In genomic region chr8:121071454-121071853, GRCm38 (mm10) we compare ENCODE assay signal across 16 mouse cellular contexts. TPM values are rescaled to one million over a fixed set of nuclear protein-coding genes. Genes with fewer than 3 reads are reported as not detected.
DNase-seq lines count a peak whose midpoint lies in the region; ATAC-seq and TF ChIP-seq lines count a peak whose summit lies in the region.
"Had no signal": no experiment of that assay in that cellular context is flagged by ENCODE, and none has a peak within 500 bp of the region (broad histone marks: within the 10 kb centered on the region; RNA-seq: fewer than 3 reads in every experiment).

No protein-coding gene starts in this region.

- TF ChIP-seq CTCF in hindbrain, postnatal 0 days (IDR thresholded peaks at IDR 0.05; ENCODE audit: low read depth) = peak; percentile 74
- peak; percentile 58 for TF ChIP-seq CTCF in lung, postnatal 0 days (IDR thresholded peaks at IDR 0.05)

- no peak overlapping the region for H3K9ac ChIP-seq in hindbrain, postnatal 0 days (replicated peaks; ENCODE audit: low read length)
- no peak overlapping the region for H3K9ac ChIP-seq in hindbrain, embryonic 14.5 days
- H3K9ac ChIP-seq in lung, postnatal 0 days (replicated peaks; ENCODE audit: low read depth) = no peak overlapping the region
- 0 out of 2 replicates have a peak overlapping the region, but pooled peaks have one; percentile 16 for H3K9ac ChIP-seq in intestine, embryonic 14.5 days (ENCODE audit: low read length)
- no peak overlapping the region for H3K9ac ChIP-seq in stomach, embryonic 14.5 days (replicated peaks; ENCODE audit: low read depth, low read length)
- H3K9ac ChIP-seq: embryonic facial prominence, embryonic 12.5 days had no signal

- WGBS in hindbrain, postnatal 0 days = 3% methylated on average over 12 of the region's 12 CpGs
- 2% methylated on average over 12 of the region's 12 CpGs for WGBS in hindbrain, embryonic 14.5 days
- 13% methylated on average over 12 of the region's 12 CpGs for WGBS in lung, postnatal 0 days
- 3% methylated on average over 12 of the region's 12 CpGs for WGBS in intestine, embryonic 14.5 days
- 5% methylated on average over 12 of the region's 12 CpGs for WGBS in stomach, embryonic 14.5 days

- H3K4me3 ChIP-seq in hindbrain, postnatal 0 days (ENCODE audit: low read length) = no peak overlapping the region
- H3K4me3 ChIP-seq in hindbrain, embryonic 14.5 days (replicated peaks; ENCODE audit: low read length) = no peak overlapping the region
- no peak overlapping the region for H3K4me3 ChIP-seq in lung, postnatal 0 days (ENCODE audit: low read depth, low read length)
- no peak overlapping the region for H3K4me3 ChIP-seq in intestine, embryonic 14.5 days (ENCODE audit: low read depth, low read length)
- H3K4me3 ChIP-seq in stomach, embryonic 14.5 days (ENCODE audit: low read depth, low read length) = no peak overlapping the region
- H3K4me3 ChIP-seq: embryonic facial prominence, embryonic 12.5 days had no signal

- no peaks in the 10 kb centered on the region for H3K36me3 ChIP-seq in hindbrain, postnatal 0 days (ENCODE audit: insufficient read depth, low read length)
- no peaks in the 10 kb centered on the region for H3K36me3 ChIP-seq in hindbrain, embryonic 14.5 days (replicated peaks; ENCODE audit: control insufficient read depth, insufficient read depth)
- no peaks in the 10 kb centered on the region for H3K36me3 ChIP-seq in lung, postnatal 0 days (ENCODE audit: insufficient read depth, low read length)
- H3K36me3 ChIP-seq in intestine, embryonic 14.5 days (ENCODE audit: control insufficient read depth, insufficient read depth, low read length) = peaks cover 3% of the 10 kb centered on the region; the same call in 1 of the 2 replicates
- no peaks in the 10 kb centered on the region for H3K36me3 ChIP-seq in stomach, embryonic 14.5 days (ENCODE audit: control insufficient read depth, insufficient read depth, low read length)
- H3K36me3 ChIP-seq: embryonic facial prominence, embryonic 12.5 days had no signal

- ATAC-seq in hindbrain, postnatal 0 days = no peak
- ATAC-seq in hindbrain, embryonic 14.5 days (ENCODE audit: low FRiP score) = no peak
- no peak for ATAC-seq in lung, postnatal 0 days
- ATAC-seq in intestine, embryonic 14.5 days (replicated peaks; ENCODE audit: low FRiP score, low TSS enrichment, low read depth) = peak; percentile 30; the same call in 1 of the 2 replicates
- ATAC-seq in stomach, embryonic 14.5 days (ENCODE audit: insufficient number of reproducible peaks, insufficient read depth, low FRiP score, low read depth) = peak; percentile 39

- H3K27ac ChIP-seq in hindbrain, postnatal 0 days = no peak overlapping the region
- H3K27ac ChIP-seq in hindbrain, embryonic 14.5 days = no peak overlapping the region
- H3K27ac ChIP-seq in lung, postnatal 0 days (ENCODE audit: low read length) = no peak overlapping the region
- H3K27ac ChIP-seq in intestine, embryonic 14.5 days (ENCODE audit: low read depth) = peak overlapping the region; percentile 87; the same call in 1 of the 2 replicates
- peak overlapping the region; percentile 44; the same call in 1 of the 2 replicates for H3K27ac ChIP-seq in stomach, embryonic 14.5 days (ENCODE audit: low read length)
- H3K27ac ChIP-seq: embryonic facial prominence, embryonic 12.5 days had no signal

- H3K4me2 ChIP-seq in hindbrain, postnatal 0 days (ENCODE audit: low read depth, low read length) = no peak overlapping the region
- no peak overlapping the region for H3K4me2 ChIP-seq in hindbrain, embryonic 14.5 days (replicated peaks)
- H3K4me2 ChIP-seq in lung, postnatal 0 days (replicated peaks; ENCODE audit: low read depth, low read length) = no peak overlapping the region
- peak overlapping the region; percentile 24; the same call in 1 of the 2 replicates for H3K4me2 ChIP-seq in intestine, embryonic 14.5 days (ENCODE audit: low read length)
- 0 out of 2 replicates have a peak overlapping the region, but pooled peaks have one; percentile 2 for H3K4me2 ChIP-seq in stomach, embryonic 14.5 days (replicated peaks; ENCODE audit: low read depth, low read length)
- H3K4me2 ChIP-seq: embryonic facial prominence, embryonic 12.5 days had no signal

- H3K4me1 ChIP-seq in hindbrain, postnatal 0 days (ENCODE audit: insufficient read depth, low read length) = no peaks in the 10 kb centered on the region
- no peaks in the 10 kb centered on the region for H3K4me1 ChIP-seq in hindbrain, embryonic 14.5 days (replicated peaks; ENCODE audit: control insufficient read depth, insufficient read depth, low read length)
- peaks cover 5% of the 10 kb centered on the region for H3K4me1 ChIP-seq in lung, postnatal 0 days (ENCODE audit: insufficient read depth, low read depth, low read length)
- peaks cover 29% of the 10 kb centered on the region for H3K4me1 ChIP-seq in intestine, embryonic 14.5 days (replicated peaks; ENCODE audit: control insufficient read depth, insufficient read depth, low read length)
- peaks cover 33% of the 10 kb centered on the region for H3K4me1 ChIP-seq in stomach, embryonic 14.5 days (ENCODE audit: control insufficient read depth, insufficient read depth, low read length)

- no peak for TF ChIP-seq EP300 in lung, postnatal 0 days (IDR thresholded peaks at IDR 0.05)

- H3K9me3 ChIP-seq in hindbrain, postnatal 0 days (ENCODE audit: low read length) = no peaks in the 10 kb centered on the region
- H3K9me3 ChIP-seq in hindbrain, embryonic 14.5 days (ENCODE audit: control insufficient read depth, low read length) = no peaks in the 10 kb centered on the region
- no peaks in the 10 kb centered on the region for H3K9me3 ChIP-seq in lung, postnatal 0 days (ENCODE audit: low read length)
- H3K9me3 ChIP-seq in intestine, embryonic 14.5 days (ENCODE audit: control insufficient read depth, low read length) = no peaks in the 10 kb centered on the region
- H3K9me3 ChIP-seq in stomach, embryonic 14.5 days (ENCODE audit: control insufficient read depth, low read depth, low read length) = no peaks in the 10 kb centered on the region
- H3K9me3 ChIP-seq: embryonic facial prominence, embryonic 12.5 days had no signal

- intact Hi-C loops in left cerebral cortex, postnatal 4 days (cut with DNase I) = no loop called here

- peaks cover 66% of the 10 kb centered on the region for H3K27me3 ChIP-seq in hindbrain, postnatal 0 days (ENCODE audit: insufficient read depth, low read length)
- peaks cover 83% of the 10 kb centered on the region for H3K27me3 ChIP-seq in hindbrain, embryonic 14.5 days (ENCODE audit: control insufficient read depth, insufficient read depth, low read length)
- H3K27me3 ChIP-seq in lung, postnatal 0 days (replicated peaks; ENCODE audit: insufficient read depth, low read length) = 0 out of 2 replicates have a peak, but pooled peaks cover 11% of the 10 kb centered on the region
- peaks cover 30% of the 10 kb centered on the region for H3K27me3 ChIP-seq in intestine, embryonic 14.5 days (replicated peaks; ENCODE audit: control insufficient read depth, insufficient read depth, low read length)
- peaks cover 10% of the 10 kb centered on the region for H3K27me3 ChIP-seq in stomach, embryonic 14.5 days (ENCODE audit: control insufficient read depth, insufficient read depth, low read length)

- peak; percentile 47 for DNase-seq in hindbrain, postnatal 0 days (ENCODE audit: low spot score)
- no peak for DNase-seq in hindbrain, embryonic 14.5 days (ENCODE audit: low spot score)
- no peak for DNase-seq in lung, postnatal 0 days (ENCODE audit: low spot score)
- DNase-seq in lung, postnatal 25 days (ENCODE audit: low spot score) = no peak
- peak; percentile 79 for DNase-seq in intestine, embryonic 14.5 days (ENCODE audit: low spot score)
- no peak for DNase-seq in left cerebral cortex, postnatal 4 days
- no peak for DNase-seq in gastrocnemius, postnatal 10 days
- DNase-seq: adrenal gland, postnatal 36 days; cerebellum, adult 18-20 months; kidney, postnatal 10 days; layer of hippocampus, postnatal 36 days; right cerebral cortex, postnatal 4 days; thymus, adult 2 months had no signal

RNA-seq across cellular contexts. Expression of gene Foxf1, which starts 12.7 kb away (rescaled TPM):
- total RNA-seq in hindbrain, postnatal 0 days (2014; rRNA removed) = 1.8 and 1.9 TPM in 2 replicates
- 1.2 and 1.4 TPM in 2 replicates for polyA plus RNA-seq in hindbrain, postnatal 0 days (2015; fragmentation: Nextera tagmentation; extraction: Ambion mirVana)
- polyA plus RNA-seq in hindbrain, embryonic 14.5 days (2014; fragmentation: Nextera tagmentation; extraction: Ambion mirVana) = 1.1 and 1.7 TPM in 2 replicates
- polyA plus RNA-seq in lung, postnatal 0 days (2015; fragmentation: Nextera tagmentation; extraction: Ambion mirVana) = 156 and 194 TPM in 2 replicates
- 129 and 149 TPM in 2 replicates for polyA plus RNA-seq in intestine, embryonic 14.5 days (2014; fragmentation: Nextera tagmentation; extraction: Ambion mirVana)
- 147 and 163 TPM in 2 replicates for polyA plus RNA-seq in stomach, embryonic 14.5 days (2014; fragmentation: Nextera tagmentation; extraction: Ambion mirVana)
- total RNA-seq in left cerebral cortex, postnatal 4 days (2021) = 1 to 10 TPM; 1.7 TPM
- total RNA-seq in gastrocnemius, postnatal 10 days (2021) = under 1 TPM; 0.16 to 0.27 TPM
- total RNA-seq: hematopoietic stem cell, adult 5-6 weeks had no signal

RNA-seq across cellular contexts. Expression of gene Mthfsd, which starts 36.7 kb away (rescaled TPM):
- total RNA-seq in hindbrain, postnatal 0 days (2014; rRNA removed) = 39.9 and 45.6 TPM in 2 replicates
- polyA plus RNA-seq in hindbrain, postnatal 0 days (2015; fragmentation: Nextera tagmentation; extraction: Ambion mirVana) = 44.4 and 47.0 TPM in 2 replicates
- 34.6 and 45.6 TPM in 2 replicates for polyA plus RNA-seq in hindbrain, embryonic 14.5 days (2014; fragmentation: Nextera tagmentation; extraction: Ambion mirVana)
- polyA plus RNA-seq in lung, postnatal 0 days (2015; fragmentation: Nextera tagmentation; extraction: Ambion mirVana) = 36.1 and 37.7 TPM in 2 replicates
- 59.2 and 62.9 TPM in 2 replicates for polyA plus RNA-seq in intestine, embryonic 14.5 days (2014; fragmentation: Nextera tagmentation; extraction: Ambion mirVana)
- 65.9 and 66.6 TPM in 2 replicates for polyA plus RNA-seq in stomach, embryonic 14.5 days (2014; fragmentation: Nextera tagmentation; extraction: Ambion mirVana)
- 10 to 100 TPM; 23.2 to 26.6 TPM for total RNA-seq in left cerebral cortex, postnatal 4 days (2021)
- 10 to 100 TPM; 13.0 to 17.7 TPM for total RNA-seq in gastrocnemius, postnatal 10 days (2021)

RNA-seq across cellular contexts. Expression of gene Foxc2, which starts 44.5 kb away (rescaled TPM):
- 3.7 and 10.6 TPM in 2 replicates for total RNA-seq in hindbrain, postnatal 0 days (2014; rRNA removed)
- polyA plus RNA-seq in hindbrain, postnatal 0 days (2015; fragmentation: Nextera tagmentation; extraction: Ambion mirVana) = 2.8 and 3.6 TPM in 2 replicates
- polyA plus RNA-seq in hindbrain, embryonic 14.5 days (2014; fragmentation: Nextera tagmentation; extraction: Ambion mirVana) = 2.9 and 3.1 TPM in 2 replicates
- 0.47 and 0.58 TPM in 2 replicates for polyA plus RNA-seq in lung, postnatal 0 days (2015; fragmentation: Nextera tagmentation; extraction: Ambion mirVana)
- 0.43 and 0.48 TPM in 2 replicates for polyA plus RNA-seq in intestine, embryonic 14.5 days (2014; fragmentation: Nextera tagmentation; extraction: Ambion mirVana)
- polyA plus RNA-seq in stomach, embryonic 14.5 days (2014; fragmentation: Nextera tagmentation; extraction: Ambion mirVana) = 0.20 and 0.56 TPM in 2 replicates
- total RNA-seq in left cerebral cortex, postnatal 4 days (2021) = 1 to 10 TPM; 4.3 to 4.4 TPM
- total RNA-seq in gastrocnemius, postnatal 10 days (2021) = 1 to 10 TPM in 1 of 2 experiments, under 1 TPM in 1; 0.78 to 1.1 TPM
- total RNA-seq: hematopoietic stem cell, adult 5-6 weeks had no signal

RNA-seq across cellular contexts. Expression of gene Foxl1, which starts 56.3 kb away (rescaled TPM):
- total RNA-seq in hindbrain, postnatal 0 days (2014; rRNA removed) = 0.40 and 0.58 TPM in 2 replicates
- polyA plus RNA-seq in hindbrain, postnatal 0 days (2015; fragmentation: Nextera tagmentation; extraction: Ambion mirVana) = 0.21 TPM in 1 of 2 replicates, not detected in the other
- polyA plus RNA-seq in hindbrain, embryonic 14.5 days (2014; fragmentation: Nextera tagmentation; extraction: Ambion mirVana) = 0.12 and 0.25 TPM in 2 replicates
- polyA plus RNA-seq in lung, postnatal 0 days (2015; fragmentation: Nextera tagmentation; extraction: Ambion mirVana) = 0.88 and 1.3 TPM in 2 replicates
- polyA plus RNA-seq in intestine, embryonic 14.5 days (2014; fragmentation: Nextera tagmentation; extraction: Ambion mirVana) = 6.5 and 7.7 TPM in 2 replicates
- 6.9 and 7.0 TPM in 2 replicates for polyA plus RNA-seq in stomach, embryonic 14.5 days (2014; fragmentation: Nextera tagmentation; extraction: Ambion mirVana)
- under 1 TPM in 1 of 2 experiments, not detected in 1; 0.18 TPM for total RNA-seq in left cerebral cortex, postnatal 4 days (2021)
- total RNA-seq in gastrocnemius, postnatal 10 days (2021) = under 1 TPM; 0.09 to 0.27 TPM
- total RNA-seq: hematopoietic stem cell, adult 5-6 weeks; layer of hippocampus, postnatal 36 days had no signal

Comparison
In these comparisons a context has a peak if more than half of its experiments do, and no peak if none do; other contexts are left out.
1. DNase-seq: peak in hindbrain, postnatal 0 days (single experiment) and intestine, embryonic 14.5 days (single experiment); none in hindbrain, embryonic 14.5 days (single experiment), lung, postnatal 0 days (single experiment), lung, postnatal 25 days (single experiment), left cerebral cortex, postnatal 4 days (single experiment) and gastrocnemius, postnatal 10 days (single experiment).
2. ATAC-seq: peak in intestine, embryonic 14.5 days (single experiment) and stomach, embryonic 14.5 days (single experiment); none in hindbrain, postnatal 0 days (single experiment), hindbrain, embryonic 14.5 days (single experiment) and lung, postnatal 0 days (single experiment).
3. H3K27ac ChIP-seq: peak in intestine, embryonic 14.5 days (single experiment) and stomach, embryonic 14.5 days (single experiment); none in hindbrain, postnatal 0 days (single experiment), hindbrain, embryonic 14.5 days (single experiment) and lung, postnatal 0 days (single experiment).
4. H3K4me2 ChIP-seq: peak in intestine, embryonic 14.5 days (single experiment) and stomach, embryonic 14.5 days (single experiment); none in hindbrain, postnatal 0 days (single experiment), hindbrain, embryonic 14.5 days (single experiment) and lung, postnatal 0 days (single experiment).
5. RNA of gene Foxf1, which starts 12.7 kb away (polyA plus RNA-seq): 147 to 163 TPM in stomach, embryonic 14.5 days, 156 to 194 TPM in lung, postnatal 0 days and 129 to 149 TPM in intestine, embryonic 14.5 days; 1.1 to 1.7 TPM in hindbrain, embryonic 14.5 days and 1.2 to 1.4 TPM in hindbrain, postnatal 0 days; every median in the first group is over 10 times any median in the second.